Mouse (Mus musculus): ENCODE measurements around the gene Vwa8. TPM values are rescaled to one million over a fixed set of nuclear protein-coding genes. Genes with fewer than 3 reads are reported as not detected.

Vwa8 gene
- polyA plus RNA-seq, 1 experiment from 2014 or later, result 5.5 TPM

DNA sequence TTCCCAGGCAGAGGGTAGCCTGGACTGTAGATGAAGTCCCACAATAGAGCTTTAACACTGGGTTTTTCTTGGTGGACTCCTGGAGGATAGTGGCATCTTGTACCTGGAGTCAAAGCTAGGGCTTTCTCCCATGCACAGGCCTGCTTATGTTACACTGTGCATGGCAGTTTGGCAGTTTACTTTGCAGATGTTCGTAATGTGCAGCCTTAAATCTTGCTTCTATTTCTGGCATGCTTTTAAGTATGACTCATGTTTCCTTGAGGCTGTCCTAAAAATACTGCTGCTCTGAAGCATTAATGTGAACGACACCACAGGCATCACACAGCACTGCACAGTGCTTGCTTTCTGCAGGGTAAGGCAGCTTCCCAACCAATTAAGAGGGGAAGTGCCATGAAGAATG is 51.9 kb downstream of the Vwa8 start:
- Histone ChIP-seq H3K9ac (ENCODE audit: low read length) (no peak overlapping the region), H3K27me3 (replicated peaks; ENCODE audit: control insufficient read depth, insufficient read depth, low read length) (no peaks in the 10 kb centered on the region), H3K9me3 (replicated peaks; ENCODE audit: control insufficient read depth, low read length) (no peaks in the 10 kb centered on the region), H3K4me2 (ENCODE audit: low read length) (no peak overlapping the region), H3K4me1 (ENCODE audit: control insufficient read depth, insufficient read depth, low read length) (no peaks in the 10 kb centered on the region), H3K36me3 (ENCODE audit: control insufficient read depth, insufficient read depth, low read length) (no peaks in the 10 kb centered on the region), H3K27ac (ENCODE audit: low read depth, low read length) (no peak overlapping the region), H3K4me3 (ENCODE audit: low read depth, low read length) (no peak overlapping the region)
- WGBS, result 79% methylated on average over 2 of the region's 2 CpGs
- ATAC-seq, result no peak
- peak; percentile 23 for DNase-seq (ENCODE audit: low spot score)

DNA sequence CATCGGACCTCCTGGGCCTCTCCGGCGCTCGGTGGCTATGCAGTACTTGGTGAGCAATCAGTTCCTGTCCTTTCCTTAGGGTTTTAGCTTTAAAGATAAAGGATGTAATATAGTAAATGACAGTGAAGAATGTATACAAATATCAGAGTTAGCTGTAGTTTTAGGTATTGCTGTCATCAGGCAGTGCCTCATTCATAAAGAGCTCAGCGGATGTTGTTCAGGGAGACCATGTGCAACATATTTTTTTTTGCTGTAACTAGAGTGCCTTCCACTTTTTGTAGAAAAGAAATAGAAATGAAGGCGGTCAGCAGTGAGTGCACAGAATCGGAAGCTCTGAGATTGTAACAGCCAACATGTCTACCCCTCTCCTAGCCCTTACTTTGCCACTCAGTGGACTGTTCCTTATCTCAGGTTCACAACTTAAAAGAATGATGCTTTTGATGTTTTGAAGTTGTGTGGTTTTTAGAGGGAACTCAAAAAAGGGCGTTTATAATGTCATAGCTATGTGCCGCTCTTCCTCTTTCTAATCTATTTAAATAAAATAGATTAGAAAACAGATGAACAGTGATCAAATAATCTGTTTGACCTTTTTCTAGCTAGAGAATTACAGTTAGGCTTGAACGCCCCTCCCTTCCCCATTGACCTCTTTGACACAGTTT is 59.5 kb downstream of the Vwa8 start:
- H3K4me1 ChIP-seq (ENCODE audit: control insufficient read depth, insufficient read depth, low read length), result no peaks in the 10 kb centered on the region
- no peak for DNase-seq (ENCODE audit: low spot score)
- no peaks in the 10 kb centered on the region for H3K9me3 ChIP-seq (replicated peaks; ENCODE audit: control insufficient read depth, low read length)
- H3K36me3 ChIP-seq (ENCODE audit: control insufficient read depth, insufficient read depth, low read length), result no peaks in the 10 kb centered on the region
- H3K4me3 ChIP-seq (ENCODE audit: low read depth, low read length), result no peak overlapping the region
- H3K4me2 ChIP-seq (ENCODE audit: low read length), result no peak overlapping the region
- no peaks in the 10 kb centered on the region for H3K27me3 ChIP-seq (replicated peaks; ENCODE audit: control insufficient read depth, insufficient read depth, low read length)
- no peak for ATAC-seq
- H3K27ac ChIP-seq (ENCODE audit: low read depth, low read length), result no peak overlapping the region
- WGBS, result 92% methylated on average over 10 of the region's 10 CpGs
- H3K9ac ChIP-seq (ENCODE audit: low read length), result no peak overlapping the region

DNA sequence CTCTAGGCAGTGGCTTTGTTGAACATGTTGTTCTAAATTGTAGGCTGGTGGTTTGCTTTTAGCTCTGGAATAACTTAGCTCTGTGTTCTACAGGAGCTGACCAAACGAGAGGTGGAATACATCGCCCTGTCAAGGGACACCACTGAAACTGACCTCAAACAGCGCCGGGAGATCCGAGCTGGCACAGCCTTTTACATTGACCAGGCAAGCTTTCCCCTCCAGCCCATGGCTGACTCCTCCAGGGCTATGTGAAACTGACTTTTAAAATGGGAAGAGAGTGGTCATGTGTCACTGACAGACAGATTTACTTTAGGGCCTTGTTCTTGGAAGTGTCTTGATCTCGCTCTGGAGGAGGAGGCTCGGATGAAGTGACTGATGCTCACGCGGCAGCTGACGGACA is 63.2 kb downstream of the Vwa8 start:
- DNase-seq (ENCODE audit: low spot score) (no peak), ATAC-seq (no peak)
- H3K36me3 ChIP-seq (ENCODE audit: control insufficient read depth, insufficient read depth, low read length), result no peaks in the 10 kb centered on the region
- no peak overlapping the region for H3K27ac ChIP-seq (ENCODE audit: low read depth, low read length)
- H3K4me2 ChIP-seq (ENCODE audit: low read length), result no peak overlapping the region
- WGBS, result 90% methylated on average over 10 of the region's 10 CpGs
- no peaks in the 10 kb centered on the region for H3K4me1 ChIP-seq (ENCODE audit: control insufficient read depth, insufficient read depth, low read length)
- H3K9me3 ChIP-seq (replicated peaks; ENCODE audit: control insufficient read depth, low read length), result no peaks in the 10 kb centered on the region
- H3K27me3 ChIP-seq (replicated peaks; ENCODE audit: control insufficient read depth, insufficient read depth, low read length), result no peaks in the 10 kb centered on the region
- no peak overlapping the region for H3K4me3 ChIP-seq (ENCODE audit: low read depth, low read length)
- H3K9ac ChIP-seq (ENCODE audit: low read length), result no peak overlapping the region

DNA sequence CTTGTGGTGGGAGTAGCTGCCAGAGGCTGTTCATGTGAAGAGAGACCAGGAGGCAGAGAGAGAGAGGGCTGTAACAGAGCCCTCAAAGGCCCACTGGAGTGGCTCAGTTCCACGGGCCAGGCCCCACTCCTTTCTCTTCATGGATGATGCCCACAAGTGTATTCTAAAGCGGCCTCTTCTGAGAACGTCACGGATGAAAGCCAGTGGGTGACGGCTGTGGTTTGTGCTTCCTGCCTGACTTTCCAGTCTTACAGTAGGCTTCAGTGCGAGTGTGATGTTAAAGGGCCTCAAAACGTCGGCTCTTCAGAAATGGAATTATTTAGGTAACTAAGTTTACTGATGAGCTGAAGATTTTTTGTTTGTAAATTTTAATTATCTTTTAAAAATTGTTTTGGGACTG is 65.3 kb downstream of the Vwa8 start:
- WGBS, result 89% methylated on average over 8 of the region's 8 CpGs
- no peak for ATAC-seq

DNA sequence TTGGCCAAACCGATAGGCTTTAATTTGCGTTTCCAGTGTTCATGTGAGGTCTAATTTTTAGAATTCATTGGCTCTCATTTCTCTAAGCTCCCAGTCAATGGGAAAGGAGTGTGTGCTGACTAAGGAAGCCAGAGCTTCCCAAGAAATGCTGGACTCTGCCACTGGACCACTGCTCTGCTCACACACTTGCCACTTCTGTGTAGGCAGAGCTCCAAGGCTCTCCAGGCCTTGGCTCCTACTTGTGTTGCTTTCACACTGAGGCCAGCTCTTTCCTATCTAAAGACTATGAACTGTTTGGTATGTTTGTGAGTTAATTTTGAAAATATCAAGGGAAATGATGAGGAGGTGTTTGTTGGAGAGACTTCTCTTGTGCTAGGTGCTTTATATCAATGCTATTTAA is 67.8 kb downstream of the Vwa8 start:
- H3K27ac ChIP-seq (ENCODE audit: low read depth, low read length), result no peak overlapping the region
- WGBS, result 96% methylated on average over 2 of the region's 2 CpGs
- no peak overlapping the region for H3K9ac ChIP-seq (ENCODE audit: low read length)
- H3K4me3 ChIP-seq (ENCODE audit: low read depth, low read length), result no peak overlapping the region
- H3K4me2 ChIP-seq (ENCODE audit: low read length), result no peak overlapping the region
- no peak for ATAC-seq
- no peaks in the 10 kb centered on the region for H3K4me1 ChIP-seq (ENCODE audit: control insufficient read depth, insufficient read depth, low read length)
- H3K27me3 ChIP-seq (replicated peaks; ENCODE audit: control insufficient read depth, insufficient read depth, low read length), result no peaks in the 10 kb centered on the region
- no peaks in the 10 kb centered on the region for H3K9me3 ChIP-seq (replicated peaks; ENCODE audit: control insufficient read depth, low read length)
- no peak for DNase-seq (ENCODE audit: low spot score)
- H3K36me3 ChIP-seq (ENCODE audit: control insufficient read depth, insufficient read depth, low read length), result no peaks in the 10 kb centered on the region

More for the DNA sequence above, 65.3 kb downstream of the Vwa8 start:
- Histone ChIP-seq H3K4me3 (ENCODE audit: low read depth, low read length) (no peak overlapping the region), H3K4me2 (ENCODE audit: low read length) (no peak overlapping the region), H3K27ac (ENCODE audit: low read depth, low read length) (no peak overlapping the region), H3K4me1 (ENCODE audit: control insufficient read depth, insufficient read depth, low read length) (no peaks in the 10 kb centered on the region), H3K9ac (ENCODE audit: low read length) (no peak overlapping the region), H3K9me3 (replicated peaks; ENCODE audit: control insufficient read depth, low read length) (no peaks in the 10 kb centered on the region), H3K27me3 (replicated peaks; ENCODE audit: control insufficient read depth, insufficient read depth, low read length) (no peaks in the 10 kb centered on the region), H3K36me3 (ENCODE audit: control insufficient read depth, insufficient read depth, low read length) (no peaks in the 10 kb centered on the region)
- DNase-seq (ENCODE audit: low spot score), result no peak

DNA sequence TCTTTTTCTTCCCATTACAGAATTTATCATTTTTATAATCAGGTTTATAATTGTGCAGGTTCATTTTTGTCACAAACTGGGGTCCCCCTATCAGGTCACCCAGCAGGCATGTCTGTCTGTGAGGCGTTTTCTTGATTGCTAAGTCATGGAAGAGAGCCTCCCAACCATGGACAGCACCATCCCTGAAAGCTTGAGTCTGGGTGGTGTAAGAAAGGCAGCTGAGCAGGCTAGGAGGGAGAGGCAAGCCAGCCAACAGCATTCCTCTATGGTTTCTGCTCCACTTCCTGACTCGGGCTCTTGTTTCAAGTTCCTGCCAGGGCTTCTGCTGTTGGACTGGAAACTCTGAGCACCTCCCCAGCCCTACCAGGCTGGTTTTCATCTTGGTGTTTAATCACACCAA is 72.4 kb downstream of the Vwa8 start:
- Histone ChIP-seq H3K4me3 (ENCODE audit: low read depth, low read length) (no peak overlapping the region), H3K4me1 (ENCODE audit: control insufficient read depth, insufficient read depth, low read length) (no peaks in the 10 kb centered on the region), H3K27me3 (replicated peaks; ENCODE audit: control insufficient read depth, insufficient read depth, low read length) (no peaks in the 10 kb centered on the region), H3K4me2 (ENCODE audit: low read length) (no peak overlapping the region), H3K9ac (ENCODE audit: low read length) (no peak overlapping the region), H3K27ac (ENCODE audit: low read depth, low read length) (no peak overlapping the region), H3K9me3 (replicated peaks; ENCODE audit: control insufficient read depth, low read length) (no peaks in the 10 kb centered on the region), H3K36me3 (ENCODE audit: control insufficient read depth, insufficient read depth, low read length) (no peaks in the 10 kb centered on the region)
- no peak for ATAC-seq
- DNase-seq (ENCODE audit: low spot score), result no peak
- WGBS, result 79% methylated on average over 2 of the region's 2 CpGs

DNA sequence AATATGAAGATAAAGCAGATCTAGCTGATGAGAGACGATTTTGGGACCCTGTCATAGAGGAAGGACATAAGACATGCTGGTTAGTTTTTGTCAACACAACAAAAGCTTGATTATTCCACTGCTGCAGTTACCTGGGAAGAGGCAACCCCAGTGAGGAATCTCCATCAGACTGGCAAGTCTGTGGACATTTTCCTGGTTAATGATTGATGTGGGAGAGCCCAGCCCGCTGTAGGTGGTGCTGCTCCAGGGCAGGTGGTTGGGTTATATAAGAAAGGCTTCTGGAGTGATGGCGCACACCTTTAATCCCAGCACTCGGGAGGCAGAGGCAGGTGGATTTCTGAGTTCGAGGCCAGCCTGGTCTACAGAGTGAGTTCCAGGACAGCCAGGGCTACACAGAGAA is 74.8 kb downstream of the Vwa8 start:
- H3K9me3 ChIP-seq (replicated peaks; ENCODE audit: control insufficient read depth, low read length), result no peaks in the 10 kb centered on the region
- no peaks in the 10 kb centered on the region for H3K36me3 ChIP-seq (ENCODE audit: control insufficient read depth, insufficient read depth, low read length)
- H3K4me2 ChIP-seq (ENCODE audit: low read length), result no peak overlapping the region
- no peak overlapping the region for H3K9ac ChIP-seq (ENCODE audit: low read length)
- H3K27ac ChIP-seq (ENCODE audit: low read depth, low read length), result no peak overlapping the region
- H3K4me1 ChIP-seq (ENCODE audit: control insufficient read depth, insufficient read depth, low read length), result no peaks in the 10 kb centered on the region
- no peaks in the 10 kb centered on the region for H3K27me3 ChIP-seq (replicated peaks; ENCODE audit: control insufficient read depth, insufficient read depth, low read length)
- DNase-seq (ENCODE audit: low spot score) (no peak), ATAC-seq (no peak)
- no peak overlapping the region for H3K4me3 ChIP-seq (ENCODE audit: low read depth, low read length)
- 87% methylated on average over 5 of the region's 5 CpGs for WGBS

DNA sequence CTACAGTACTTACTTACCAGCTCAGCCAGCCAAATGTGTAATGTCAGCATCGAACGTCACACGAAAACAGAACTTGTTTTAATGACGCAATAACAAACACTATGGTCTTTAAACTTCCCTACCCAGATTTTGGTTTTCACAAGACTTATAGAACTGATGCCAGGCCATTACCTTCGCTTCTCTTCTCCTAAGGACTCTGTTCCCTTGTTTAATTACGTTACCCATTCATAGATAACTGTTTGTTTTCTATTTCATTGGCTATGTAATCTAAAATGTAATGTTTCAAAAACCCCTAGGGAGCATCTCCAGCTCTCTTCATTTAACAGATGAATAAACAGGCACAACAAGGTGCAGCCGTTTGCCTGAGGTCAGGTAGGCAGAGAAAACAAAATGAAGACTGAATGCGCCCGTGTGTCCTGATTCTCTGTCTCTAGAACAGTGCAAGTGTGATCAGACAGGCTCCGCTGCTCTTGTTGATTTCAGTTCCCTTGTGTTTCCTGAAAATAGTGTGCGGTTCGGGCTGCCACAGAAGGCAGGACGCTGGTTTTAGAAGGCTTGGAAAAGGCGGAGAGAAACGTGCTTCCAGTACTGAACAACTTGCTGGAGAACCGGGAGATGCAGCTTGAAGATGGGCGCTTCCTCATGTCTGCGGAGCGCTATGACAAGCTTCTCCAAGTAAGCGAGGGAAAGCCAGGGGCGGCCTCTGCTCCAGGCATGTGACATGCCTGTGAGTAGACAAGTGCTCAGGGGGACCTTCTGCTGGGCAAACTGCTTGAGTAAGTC is 76.1 kb downstream of the Vwa8 start:
- no peak for ATAC-seq
- Histone ChIP-seq H3K4me2 (ENCODE audit: low read length) (no peak overlapping the region), H3K9me3 (replicated peaks; ENCODE audit: control insufficient read depth, low read length) (no peaks in the 10 kb centered on the region), H3K9ac (ENCODE audit: low read length) (no peak overlapping the region), H3K4me1 (ENCODE audit: control insufficient read depth, insufficient read depth, low read length) (no peaks in the 10 kb centered on the region), H3K4me3 (ENCODE audit: low read depth, low read length) (no peak overlapping the region), H3K27ac (ENCODE audit: low read depth, low read length) (no peak overlapping the region), H3K27me3 (replicated peaks; ENCODE audit: control insufficient read depth, insufficient read depth, low read length) (no peaks in the 10 kb centered on the region), H3K36me3 (ENCODE audit: control insufficient read depth, insufficient read depth, low read length) (no peaks in the 10 kb centered on the region)
- no peak for DNase-seq (ENCODE audit: low spot score)
- WGBS, result 76% methylated on average over 21 of the region's 21 CpGs

DNA sequence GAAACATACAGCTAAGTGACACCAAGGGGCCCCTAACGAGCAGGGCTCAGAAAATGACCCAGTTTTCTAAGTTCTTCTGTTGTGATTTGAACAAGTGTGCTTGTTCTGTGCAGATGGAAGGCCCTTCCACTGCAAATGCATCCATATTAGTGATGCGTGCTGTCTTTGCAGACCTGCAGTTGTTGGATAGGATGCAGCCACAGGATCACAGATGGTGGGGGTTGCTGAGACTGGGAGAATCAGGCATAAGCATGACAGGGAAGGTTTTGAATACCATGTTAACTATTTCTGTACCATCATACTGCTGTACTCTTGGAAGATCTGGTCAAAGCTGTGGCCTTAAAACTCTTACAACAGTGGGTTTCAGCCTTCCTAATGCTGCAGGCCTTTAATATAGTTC is 83.2 kb downstream of the Vwa8 start:
- WGBS, result 35% methylated on average over 2 of the region's 2 CpGs
- Histone ChIP-seq H3K36me3 (ENCODE audit: control insufficient read depth, insufficient read depth, low read length) (no peaks in the 10 kb centered on the region), H3K27me3 (replicated peaks; ENCODE audit: control insufficient read depth, insufficient read depth, low read length) (no peaks in the 10 kb centered on the region), H3K9ac (ENCODE audit: low read length) (no peak overlapping the region), H3K4me1 (ENCODE audit: control insufficient read depth, insufficient read depth, low read length) (no peaks in the 10 kb centered on the region), H3K27ac (ENCODE audit: low read depth, low read length) (no peak overlapping the region), H3K9me3 (replicated peaks; ENCODE audit: control insufficient read depth, low read length) (no peaks in the 10 kb centered on the region), H3K4me2 (ENCODE audit: low read length) (no peak overlapping the region), H3K4me3 (ENCODE audit: low read depth, low read length) (no peak overlapping the region)
- peak; percentile 55 for DNase-seq (ENCODE audit: low spot score)
- ATAC-seq, result peak; percentile 65; the same call in 1 of the 2 replicates

Measured in forebrain, embryonic 14.5 days (tissue).